ENCODE assay signal across 9 mouse cellular contexts in the genomic region with DNA sequence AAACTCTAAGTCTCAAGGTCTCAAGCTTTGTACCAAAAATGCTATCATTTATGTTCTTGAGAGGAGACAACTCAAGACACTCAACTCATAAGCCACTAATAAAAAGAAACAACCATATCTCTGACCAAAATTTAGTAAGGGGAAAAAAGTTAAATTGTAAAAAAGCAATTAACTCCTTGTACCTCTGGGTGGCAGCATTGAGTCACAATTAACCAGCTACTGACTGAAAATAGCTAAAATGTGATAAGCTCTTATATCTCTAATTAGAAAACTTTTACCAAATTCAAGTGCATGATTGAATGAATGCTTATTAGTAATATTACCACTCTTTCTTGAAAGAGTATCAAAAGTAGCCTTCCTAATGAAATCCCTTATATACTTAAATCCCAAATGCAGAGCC. TPM values are rescaled to one million over a fixed set of nuclear protein-coding genes. Genes with fewer than 3 reads are reported as not detected.
DNase-seq lines count a peak whose midpoint lies in the region; ATAC-seq lines count a peak whose summit lies in the region.
"Had no signal": no experiment of that assay in that cellular context is flagged by ENCODE, and none has a peak within 500 bp of the region (broad histone marks: within the 10 kb centered on the region; RNA-seq: fewer than 3 reads in every experiment).

No protein-coding gene starts in this region.

- no peak overlapping the region for H3K4me3 ChIP-seq in forebrain, embryonic 16.5 days (replicated peaks; ENCODE audit: low read length)
- H3K4me3 ChIP-seq: limb, embryonic 13.5 days had no signal

- no peaks in the 10 kb centered on the region for H3K27me3 ChIP-seq in forebrain, embryonic 16.5 days (replicated peaks; ENCODE audit: control insufficient read depth, insufficient read depth, low read length)
- H3K27me3 ChIP-seq: limb, embryonic 13.5 days had no signal

- peak; percentile 18 for DNase-seq in heart, postnatal 4 days
- no peak for DNase-seq in heart, postnatal 36 days
- peak; percentile 34 for DNase-seq in testis, postnatal 10 days (ENCODE audit: low spot score)
- DNase-seq in testis, postnatal 14 days (ENCODE audit: low spot score), result no peak
- peak; percentile 59 for DNase-seq in c-Kit-positive CD71-positive TER-119-positive erythroid progenitor cells, embryonic 14.5 days (ENCODE audit: low spot score)
- peak; percentile 31 for DNase-seq in thymus, postnatal 4 days
- DNase-seq in gastrocnemius, postnatal 25 days, result no peak

- no peak overlapping the region for H3K4me2 ChIP-seq in forebrain, embryonic 16.5 days (ENCODE audit: low read length)
- H3K4me2 ChIP-seq: limb, embryonic 13.5 days had no signal

- no peak overlapping the region for H3K9ac ChIP-seq in forebrain, embryonic 16.5 days (replicated peaks; ENCODE audit: low read depth, low read length)
- H3K9ac ChIP-seq: limb, embryonic 13.5 days had no signal

- no peaks in the 10 kb centered on the region for H3K4me1 ChIP-seq in forebrain, embryonic 16.5 days (replicated peaks; ENCODE audit: control insufficient read depth, insufficient read depth, low read length)
- H3K4me1 ChIP-seq: limb, embryonic 13.5 days had no signal

- H3K27ac ChIP-seq in forebrain, embryonic 16.5 days (ENCODE audit: low read length), result no peak overlapping the region
- H3K27ac ChIP-seq: limb, embryonic 13.5 days had no signal

- peaks cover 7% of the 10 kb centered on the region; the same call in 1 of the 2 replicates for H3K36me3 ChIP-seq in forebrain, embryonic 16.5 days (ENCODE audit: control insufficient read depth, insufficient read depth)

- intact Hi-C loops in heart, postnatal 36 days (cut with DNase I), result loop anchor here (2.0 kb wide), 1 partner anchor 304 kb away; no protein-coding TSS in a partner anchor

- H3K9me3 ChIP-seq in forebrain, embryonic 16.5 days (ENCODE audit: control insufficient read depth, low read length), result no peaks in the 10 kb centered on the region
- H3K9me3 ChIP-seq: limb, embryonic 13.5 days had no signal

- ATAC-seq in forebrain, embryonic 16.5 days, result no peak

RNA-seq across cellular contexts. Expression of a gene that starts 6.4 kb away (rescaled TPM):
- total RNA-seq in heart, postnatal 4 days (2021), result 10 to 100 TPM; 10.1 to 10.6 TPM
- 1 to 10 TPM; 2.4 TPM for total RNA-seq in heart, postnatal 36 days (2021)
- 33.5 and 36.9 TPM in 2 replicates for polyA plus RNA-seq in forebrain, embryonic 16.5 days (2015; fragmentation: Nextera tagmentation; extraction: Ambion mirVana)
- total RNA-seq in gastrocnemius, postnatal 25 days (2021), result 1 to 10 TPM; 1.3 to 1.8 TPM

RNA-seq across cellular contexts. Expression of a gene that starts 56.5 kb away (rescaled TPM):
- 10 to 100 TPM; 19.0 to 19.6 TPM for total RNA-seq in heart, postnatal 4 days (2021)
- total RNA-seq in heart, postnatal 36 days (2021), result 1 to 10 TPM; 6.2 to 6.3 TPM
- polyA plus RNA-seq in forebrain, embryonic 16.5 days (2015; fragmentation: Nextera tagmentation; extraction: Ambion mirVana), result 38.0 and 40.0 TPM in 2 replicates
- 1 to 10 TPM; 4.9 to 8.3 TPM for total RNA-seq in gastrocnemius, postnatal 25 days (2021)

Comparison
In these comparisons a context has a peak if more than half of its experiments do, and no peak if none do; other contexts are left out.
1. DNase-seq: peak in heart, postnatal 4 days (single experiment), testis, postnatal 10 days (single experiment), c-Kit-positive CD71-positive TER-119-positive erythroid progenitor cells, embryonic 14.5 days (single experiment) and thymus, postnatal 4 days (single experiment); none in heart, postnatal 36 days (0 of 2), testis, postnatal 14 days (single experiment) and gastrocnemius, postnatal 25 days (single experiment).